Mouse (Mus musculus) C2C12 (cell line): ENCODE measurements around the gene Vwde. TPM values are rescaled to one million over a fixed set of nuclear protein-coding genes. Genes with fewer than 3 reads are reported as not detected.

ENCODE experiments used
- H3K27me3 ChIP-seq: one replicate; pipeline ENCODE4 v1.6.1; 2011; ENCODE audit not compliant: control insufficient read depth, insufficient read depth, insufficient read length
- H3K36me3 ChIP-seq: one replicate; pipeline ENCODE4 v1.6.1; 2011; ENCODE audit not compliant: control insufficient read depth, insufficient read depth
- H3K4me3 ChIP-seq: one replicate; pipeline ENCODE4 v1.5.1; 2011; ENCODE audit warnings: mild to moderate bottlenecking, control low read depth; ENCODE audit not compliant: poor library complexity, insufficient read depth, severe bottlenecking
- H3K79me2 ChIP-seq: one replicate; pipeline ENCODE4 v1.6.1; 2011; ENCODE audit not compliant: control insufficient read depth, insufficient read depth
- H3K79me3 ChIP-seq: one replicate; pipeline ENCODE4 v1.6.1; 2011; ENCODE audit warnings: low read depth, control low read depth
- H3ac ChIP-seq: one replicate; pipeline ENCODE3; 2011; ENCODE audit warnings: low read depth; ENCODE audit not compliant: control insufficient read depth, insufficient read length
- CEBPB ChIP-seq: IDR thresholded peaks from one replicate; pipeline ENCODE4 v1.6.1; 2011; ENCODE audit warnings: low read depth, mild to moderate bottlenecking, control low read depth, moderate library complexity
- CTCF ChIP-seq: IDR thresholded peaks from one replicate; pipeline ENCODE4 v1.5.1; 2011; ENCODE audit not compliant: control insufficient read depth, insufficient read depth, insufficient read length
- FOSL1 ChIP-seq: IDR thresholded peaks from one replicate; pipeline ENCODE4 v1.8.0; 2011; ENCODE audit warnings: mild to moderate bottlenecking, low read length; ENCODE audit not compliant: poor library complexity, insufficient read depth, severe bottlenecking
- MAX ChIP-seq: IDR thresholded peaks from one replicate; pipeline ENCODE4 v1.6.1; 2011; ENCODE audit warnings: mild to moderate bottlenecking, control low read depth
- MYOD1 ChIP-seq: IDR thresholded peaks from one replicate; pipeline ENCODE4 v1.6.1; 2011; ENCODE audit warnings: low read depth; ENCODE audit not compliant: control insufficient read depth, insufficient read length
- MYOG ChIP-seq: IDR thresholded peaks from one replicate; pipeline ENCODE4 v1.6.1; 2011; ENCODE audit not compliant: control insufficient read depth, insufficient read length; ENCODE audit errors: extremely low read depth
- USF1 ChIP-seq: IDR thresholded peaks from one replicate; pipeline ENCODE4 v1.6.1; 2011; ENCODE audit warnings: low read depth, mild to moderate bottlenecking, control low read depth, moderate library complexity
- long read RNA-seq, 2 experiments: library from polyadenylated mRNA; unstranded; transcript quantifications; one replicate each; pipeline ENCODE4 v2.0.0; 2019 to 2020
- polyA plus RNA-seq: library from polyadenylated mRNA; unstranded; fragments of >200 nt; fragmentation: generic; extraction: Trizol; gene quantifications from one replicate; pipeline ENCODE4 v1.2.1, GENCODE M21; 2012; ENCODE audit warnings: missing spikeins

Gene Vwde
- polyA plus RNA-seq: 0.02 TPM
- long read RNA-seq, experiment 1: 0 reads
- long read RNA-seq, experiment 2: 0 reads

DNA sequence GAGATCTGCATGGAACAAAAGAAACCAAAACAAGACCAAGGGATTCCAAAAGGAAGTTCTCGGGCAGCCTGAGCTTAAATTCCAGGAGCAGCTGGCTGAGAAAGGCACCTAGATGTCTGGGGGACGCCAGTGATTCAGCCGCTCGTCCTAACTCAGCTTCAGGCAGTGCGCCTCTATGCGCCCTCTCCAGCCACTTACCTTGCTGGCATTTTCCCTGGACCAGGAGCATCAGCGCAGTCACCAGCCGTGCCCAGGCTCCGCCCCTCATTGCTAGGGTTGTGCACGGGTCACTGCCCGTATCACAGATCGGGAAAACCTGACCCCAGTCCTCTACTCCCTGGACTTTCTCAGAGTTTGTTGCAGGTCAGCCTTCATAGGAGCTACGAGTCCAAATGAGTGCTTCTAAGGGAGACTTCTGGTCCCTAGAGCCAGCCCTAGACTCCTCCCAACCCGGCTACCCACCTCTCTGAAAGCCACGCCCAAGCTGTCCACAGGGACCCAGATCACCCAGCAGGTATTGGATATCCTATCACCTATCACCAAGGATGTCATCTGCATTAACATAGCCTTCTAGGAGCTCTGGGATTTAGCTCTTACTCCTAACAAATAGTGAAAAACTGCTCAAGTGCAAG, at the start of gene Vwde:
Gene Vwde (minus strand): TSS at position 370 of the 632 bp plus-strand sequence.
- no peak for TF ChIP-seq USF1
- no peak for TF ChIP-seq MAX
- TF ChIP-seq CEBPB: no peak
- no peak for TF ChIP-seq MYOG
- no peak for TF ChIP-seq FOSL1
- no peak for TF ChIP-seq CTCF
- no peak for TF ChIP-seq MYOD1
- Histone ChIP-seq H3ac (no peak within 1 kb of the TSS), H3K27me3 (no peaks in the 10 kb centered on the region), H3K79me3 (no peaks in the 10 kb centered on the region), H3K79me2 (no peaks in the 10 kb centered on the region), H3K36me3 (no peaks in the 10 kb centered on the region), H3K4me3 (no peak within 1 kb of the TSS)

DNA sequence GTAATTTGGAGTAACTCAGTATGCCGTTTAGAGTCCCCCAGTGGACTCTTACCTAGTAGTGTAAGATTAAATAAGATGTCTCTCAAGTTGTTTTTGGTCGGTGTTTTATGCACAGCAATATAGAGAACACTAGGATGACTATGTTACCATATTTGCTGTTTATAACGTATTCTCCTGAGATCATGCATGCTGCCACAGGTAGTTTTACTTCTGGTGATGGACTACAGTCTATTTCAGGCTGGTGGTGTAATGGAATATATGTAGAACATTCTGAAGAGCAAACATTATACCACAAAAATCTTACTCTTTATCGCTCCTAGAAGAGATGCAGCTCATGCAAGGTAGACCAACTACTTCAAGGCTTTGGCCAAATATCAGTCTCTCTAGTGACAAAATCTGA, 30.6 kb upstream of the Vwde start:
- H3K27me3 ChIP-seq: no peaks in the 10 kb centered on the region
- TF ChIP-seq MYOG (no peak), CEBPB (no peak), MAX (no peak), FOSL1 (no peak), CTCF (no peak), USF1 (no peak), MYOD1 (no peak)
- H3ac ChIP-seq: no peak overlapping the region
- no peak overlapping the region for H3K4me3 ChIP-seq
- no peaks in the 10 kb centered on the region for H3K36me3 ChIP-seq
- no peaks in the 10 kb centered on the region for H3K79me3 ChIP-seq
- no peaks in the 10 kb centered on the region for H3K79me2 ChIP-seq

DNA sequence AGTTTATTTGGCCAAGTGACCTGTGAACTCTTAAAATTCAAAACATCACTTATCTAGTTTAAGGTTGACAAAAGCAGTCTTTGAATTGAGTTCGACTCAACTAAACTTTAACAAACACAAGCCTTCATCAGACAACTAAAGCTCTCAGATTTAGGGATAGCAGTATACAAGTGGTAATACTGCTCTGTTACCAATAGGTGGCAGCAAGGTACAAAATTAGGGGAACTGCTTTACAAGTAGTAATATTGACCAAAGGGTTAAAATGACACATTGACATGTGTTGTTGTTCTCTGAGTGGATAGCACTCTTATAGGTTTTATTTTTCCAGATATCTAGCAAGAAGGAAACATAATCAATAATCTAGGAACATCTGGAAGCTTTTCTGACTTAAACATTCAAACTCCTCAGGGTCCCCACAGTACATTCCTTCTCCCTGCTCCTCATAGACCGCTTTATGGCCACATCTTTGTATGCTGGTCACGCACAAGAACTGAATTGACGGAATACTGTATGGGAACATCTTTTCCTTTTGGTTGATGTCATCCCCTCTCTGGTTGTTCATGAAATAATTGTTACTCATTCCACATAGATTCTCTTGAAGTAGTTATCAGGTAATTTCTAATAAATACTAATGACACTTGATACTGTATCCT, 23.7 kb upstream of the Vwde start:
- Histone ChIP-seq H3K79me3 (no peaks in the 10 kb centered on the region), H3K4me3 (no peak overlapping the region), H3K27me3 (no peaks in the 10 kb centered on the region), H3K36me3 (no peaks in the 10 kb centered on the region), H3K79me2 (no peaks in the 10 kb centered on the region), H3ac (no peak overlapping the region)
- no peak for TF ChIP-seq CTCF

GRCm38 (mm10) chr6:13206157-13206556, 18.6 kb downstream of the Vwde start:
- Histone ChIP-seq H3K4me3 (no peak overlapping the region), H3K79me3 (no peaks in the 10 kb centered on the region), H3ac (no peak overlapping the region), H3K36me3 (no peaks in the 10 kb centered on the region), H3K79me2 (no peaks in the 10 kb centered on the region), H3K27me3 (no peaks in the 10 kb centered on the region)
- TF ChIP-seq USF1 (no peak), MAX (no peak), CTCF (no peak), CEBPB (no peak), FOSL1 (no peak), MYOG (no peak), MYOD1 (no peak)

- H3K36me3 ChIP-seq: no peaks in the 10 kb centered on the region
- no peaks in the 10 kb centered on the region for H3K27me3 ChIP-seq
- no peak for TF ChIP-seq CTCF
- TF ChIP-seq USF1: no peak
- TF ChIP-seq MYOD1: no peak
- no peak for TF ChIP-seq FOSL1
- TF ChIP-seq CEBPB: no peak
- TF ChIP-seq MYOG: no peak
- TF ChIP-seq MAX: no peak
- no peak overlapping the region for H3ac ChIP-seq
- H3K4me3 ChIP-seq: no peak overlapping the region
- H3K79me3 ChIP-seq: no peaks in the 10 kb centered on the region
- no peaks in the 10 kb centered on the region for H3K79me2 ChIP-seq
These were observed 27.3 kb downstream of the Vwde start for GRCm38 (mm10) chr6:13197486-13197885.
